Mouse (Mus musculus) gastrocnemius, postnatal 14 days (tissue): ENCODE data around the gene Ifitm1. TPM values are rescaled to one million over a fixed set of nuclear protein-coding genes. Genes with fewer than 3 reads are reported as not detected.
"Not testable (repeated sequence)": the region's sequence is repeated elsewhere in the genome, so short reads cannot be mapped to it uniquely, and the experiment has no call there.

ENCODE experiments used
- DNase-seq: peaks from one replicate; pipeline ENCODE4 v3.0.0; 2021; ENCODE audit warnings: mixed read lengths
- intact Hi-C: fragments of 180-260 bp; cut with DNase I; formaldehyde crosslinking; loops from one replicate; pipeline ENCODE4 v1.15.1; 2025; ENCODE audit warnings: low total_unique reads
- total RNA-seq, 2 experiments: library from RNA; stranded (reverse); gene quantifications; 2 replicates each; pipeline ENCODE4 v1.2.3; 2021

Ifitm1 gene
- total RNA-seq, 2 experiments from 2014 or later = 1.3 to 1.4 TPM

DNA sequence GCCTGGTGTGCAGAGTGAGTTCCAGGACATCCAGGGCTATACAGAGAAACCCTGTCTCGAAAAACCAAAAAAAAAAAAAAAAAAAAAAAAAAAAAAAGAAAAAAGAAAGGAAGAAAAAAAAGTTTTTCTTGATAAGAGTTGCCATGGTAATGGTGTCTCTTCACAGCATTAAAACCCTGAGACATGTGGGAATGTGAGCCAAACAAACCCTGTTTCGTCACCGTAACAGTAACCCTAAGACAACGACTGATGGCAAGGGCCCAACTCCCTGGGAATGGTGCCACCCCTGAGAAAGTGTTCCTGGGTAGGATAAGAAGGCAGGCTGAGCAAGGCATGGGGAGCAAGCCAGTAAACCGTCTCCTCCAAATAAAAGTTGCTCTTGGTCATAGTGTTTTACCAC is 39.9 kb downstream of the Ifitm1 start:
- no peak for DNase-seq
- intact Hi-C loops = loop anchor here (5.0 kb wide), 1 partner anchor 40 kb away; no protein-coding TSS in a partner anchor

GRCm38 (mm10) chr7:141008312-141008761 is 41.3 kb downstream of the Ifitm1 start:
- intact Hi-C loops = loop anchor here (5.0 kb wide), 1 partner anchor 39 kb away; no protein-coding TSS in a partner anchor
- peak; percentile 19 for DNase-seq

GRCm38 (mm10) chr7:141008938-141009660 is 42.1 kb downstream of the Ifitm1 start:
- peak; percentile 86 for DNase-seq
- intact Hi-C loops = loop anchor here (5.0 kb wide), 1 partner anchor 38 kb away; no protein-coding TSS in a partner anchor

GRCm38 (mm10) chr7:141009665-141010064 is 42.6 kb downstream of the Ifitm1 start:
- no peak for DNase-seq
- intact Hi-C loops = loop anchor here (5.0 kb wide), 1 partner anchor 38 kb away; no protein-coding TSS in a partner anchor

DNA sequence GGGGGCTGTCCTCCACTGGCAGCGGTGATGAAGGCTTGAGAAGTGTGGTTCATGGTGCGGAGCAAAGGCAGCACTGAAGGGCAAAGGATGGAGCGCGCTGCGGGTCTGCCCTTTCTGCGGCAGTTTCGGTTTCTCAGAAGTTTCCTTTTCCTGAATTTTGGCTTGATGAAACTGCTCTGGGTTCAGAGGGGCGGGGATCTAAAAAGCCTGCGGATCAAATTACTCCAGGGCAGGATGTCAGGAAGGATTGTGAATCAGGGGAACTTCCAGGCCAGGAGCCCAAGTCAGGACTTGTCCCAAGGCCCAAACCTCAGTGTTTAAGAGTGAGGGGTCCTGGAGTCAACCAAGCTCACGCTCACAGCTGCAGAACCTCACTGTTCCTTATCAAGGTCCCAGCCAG is 43.6 kb downstream of the Ifitm1 start, which contains the start of gene Ifitm3:
Gene Ifitm3 (minus strand): TSS at position 178 of the 400 bp plus-strand sequence.
- intact Hi-C loops = no loop called here
- peak; percentile 40 for DNase-seq

DNA sequence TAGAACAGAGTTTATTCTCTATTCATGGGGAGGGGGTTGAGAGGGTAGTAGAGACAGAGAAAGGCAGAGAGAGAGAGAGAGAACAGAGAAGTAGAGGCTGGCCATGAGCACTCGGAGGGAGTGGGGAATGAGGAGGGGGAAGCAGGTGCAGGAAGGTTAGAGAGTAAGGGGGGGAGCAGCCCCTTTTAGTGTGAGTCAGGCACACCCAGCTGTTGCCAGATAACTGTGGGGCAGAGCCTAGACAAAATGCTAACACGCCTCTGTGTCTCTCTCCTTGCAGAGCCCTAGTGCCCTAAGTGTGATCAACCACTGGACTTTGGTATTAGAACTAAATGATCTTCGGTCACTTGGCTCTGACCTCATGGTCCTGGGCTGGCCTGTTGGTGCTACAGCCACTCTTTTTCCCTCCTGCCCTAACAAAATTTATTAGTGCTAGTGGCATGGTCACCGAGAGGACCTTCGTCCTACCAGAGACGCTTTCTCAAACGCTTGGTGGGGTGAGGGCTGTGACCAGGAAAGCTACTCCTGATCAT is 44.3 kb downstream of the Ifitm1 start:
- DNase-seq = no peak
- intact Hi-C loops = no loop called here

DNA sequence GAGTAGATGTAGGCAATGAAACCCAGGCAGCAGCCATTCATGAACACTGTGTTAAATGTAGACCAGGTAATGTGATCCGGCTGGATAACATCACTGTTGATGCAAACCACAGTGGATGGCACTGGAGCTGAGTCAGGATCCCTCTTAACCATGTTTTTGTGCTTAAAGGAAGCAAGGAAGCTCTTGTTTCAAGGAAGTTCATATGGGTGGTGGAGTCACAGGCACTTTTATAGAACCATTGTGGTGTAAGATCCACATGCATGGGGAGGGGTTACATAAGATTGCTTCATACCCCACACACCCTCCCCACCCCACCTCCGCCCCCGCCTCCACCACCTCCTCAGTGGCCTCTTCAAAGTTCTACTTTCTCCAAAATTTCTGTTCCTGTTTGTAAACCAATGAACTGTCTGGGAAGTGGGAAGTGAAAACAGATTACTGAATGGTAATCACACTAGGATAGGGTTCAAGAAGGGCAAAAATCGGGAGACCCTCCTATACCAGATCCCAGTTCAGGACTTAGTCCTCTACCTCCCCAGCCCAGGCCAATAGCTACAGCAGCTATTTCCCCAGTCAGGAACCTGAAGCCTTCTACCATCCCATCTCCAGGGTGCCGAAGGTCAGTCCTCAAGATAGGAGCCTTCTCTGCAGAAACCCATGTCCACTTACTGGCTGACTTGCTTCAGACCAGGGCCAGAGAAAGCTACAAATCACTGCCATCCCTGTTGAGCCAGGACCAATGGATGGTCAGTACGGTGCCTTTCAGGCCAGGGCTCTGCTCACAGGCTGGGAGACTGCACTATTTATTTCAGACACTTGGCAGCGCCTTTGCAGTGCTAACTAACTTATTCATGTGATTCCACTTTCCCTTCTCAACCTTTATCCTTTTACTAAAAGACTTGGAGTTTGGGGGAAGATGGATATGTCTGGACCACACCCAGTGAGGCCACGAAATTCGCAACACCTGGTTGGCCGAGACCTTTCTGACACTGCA is 50.0 kb downstream of the Ifitm1 start:
- intact Hi-C loops = no loop called here
- no peak for DNase-seq

DNA sequence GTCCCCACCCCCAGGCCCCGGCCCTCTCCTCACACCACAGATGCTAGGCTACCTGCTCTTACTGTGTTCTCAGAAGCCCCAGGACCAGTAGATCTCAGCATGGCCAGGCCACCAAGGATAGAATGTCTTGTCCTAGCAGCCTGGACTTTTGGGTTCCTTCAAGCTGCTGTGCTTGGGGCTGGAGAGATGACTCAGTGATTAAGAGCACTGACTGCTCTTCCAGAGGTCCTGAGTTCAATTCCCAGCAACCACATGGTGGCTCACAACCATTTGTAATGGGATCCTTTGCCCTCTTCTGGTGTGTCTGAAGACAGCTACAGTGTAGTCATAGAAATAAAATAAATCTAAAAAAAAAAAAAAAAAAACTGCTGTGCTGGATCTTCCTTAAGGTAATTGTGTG is 50.8 kb downstream of the Ifitm1 start, which contains the start of gene Ifitm6:
Gene Ifitm6 (minus strand): TSS at position 101 of the 400 bp plus-strand sequence.
- intact Hi-C loops, DNase-seq: not testable (repeated sequence)

GRCm38 (mm10) chr7:141019028-141019427 is 52.0 kb downstream of the Ifitm1 start:
- intact Hi-C loops = no loop called here
- no peak for DNase-seq

Other genes with a start within 250 kb of the Ifitm1 start
- under 1 TPM; 0.21 to 0.33 TPM for gene Cyp2e1, start 203.5 kb upstream of the Ifitm1 start, total RNA-seq
- not detected for gene Syce1, start 179.4 kb upstream of the Ifitm1 start, total RNA-seq
- not detected for gene Zfp941, start 145.0 kb upstream of the Ifitm1 start, total RNA-seq
- gene Urah, start 132.2 kb upstream of the Ifitm1 start, total RNA-seq = not detected
- not detected for gene Scgb1c1, start 121.7 kb upstream of the Ifitm1 start, total RNA-seq
- gene Odf3, start 119.4 kb upstream of the Ifitm1 start, total RNA-seq = not detected
- gene Gm45785, start 110.9 kb upstream of the Ifitm1 start, total RNA-seq = not detected
- gene Ric8a, start 110.3 kb upstream of the Ifitm1 start, total RNA-seq = 10 to 100 TPM; 13.9 to 16.2 TPM
- gene Bet1l, start 109.6 kb upstream of the Ifitm1 start, total RNA-seq = 10 to 100 TPM in 1 of 2 experiments, 1 to 10 TPM in 1; 8.3 to 11.1 TPM
- gene Psmd13, start 85.3 kb upstream of the Ifitm1 start, total RNA-seq = 10 to 100 TPM; 93.5 to 94.2 TPM
- gene Sirt3, start 84.9 kb upstream of the Ifitm1 start, total RNA-seq = 10 to 100 TPM; 19.5 to 24.7 TPM
- 1,000 to 10,000 TPM; 1,269 to 1,458 TPM for gene Cox8b, start 66.8 kb upstream of the Ifitm1 start, total RNA-seq
- gene Nlrp6, start 46.3 kb upstream of the Ifitm1 start, total RNA-seq = not detected
- 1 to 10 TPM; 6.7 to 6.9 TPM for gene Pgghg, start 25.8 kb upstream of the Ifitm1 start, total RNA-seq
- gene Ifitm5, start 16.9 kb upstream of the Ifitm1 start, total RNA-seq = not detected
- not detected for gene Gm45717, start 11.3 kb upstream of the Ifitm1 start, total RNA-seq
- gene Ifitm2, start 11.2 kb upstream of the Ifitm1 start, total RNA-seq = 100 to 1,000 TPM in 1 of 2 experiments, 10 to 100 TPM in 1; 83.9 to 105 TPM
- gene Ifitm3, start 43.5 kb downstream of the Ifitm1 start, total RNA-seq = 10 to 100 TPM; 44.9 to 54.0 TPM
- not detected for gene Ifitm6, start 50.7 kb downstream of the Ifitm1 start, total RNA-seq
- not detected for gene Gm17387, start 61.9 kb downstream of the Ifitm1 start, total RNA-seq
- under 1 TPM in 1 of 2 experiments, not detected in 1; 0.23 TPM for gene B4galnt4, start 93.9 kb downstream of the Ifitm1 start, total RNA-seq
- gene Pkp3, start 111.0 kb downstream of the Ifitm1 start, total RNA-seq = not detected
- 1 to 10 TPM; 2.8 to 3.2 TPM for gene Sigirr, start 133.4 kb downstream of the Ifitm1 start, total RNA-seq
- gene Ano9, start 150.6 kb downstream of the Ifitm1 start, total RNA-seq = not detected
- 10 to 100 TPM; 15.5 to 21.9 TPM for gene Ptdss2, start 155.2 kb downstream of the Ifitm1 start, total RNA-seq
- gene Rnh1, start 205.6 kb downstream of the Ifitm1 start, total RNA-seq = 10 to 100 TPM; 48.4 to 50.3 TPM
- 100 to 1,000 TPM; 193 to 209 TPM for gene Hras, start 226.8 kb downstream of the Ifitm1 start, total RNA-seq
- gene Lrrc56, start 226.9 kb downstream of the Ifitm1 start, total RNA-seq = 1 to 10 TPM; 2.2 to 2.4 TPM
- not detected for gene Lmntd2, start 246.9 kb downstream of the Ifitm1 start, total RNA-seq
- gene Rassf7, start 248.6 kb downstream of the Ifitm1 start, total RNA-seq = 1 to 10 TPM in 1 of 2 experiments, under 1 TPM in 1; 0.62 to 1.2 TPM